8 mouse cellular contexts compared by ENCODE assay signal in genomic region chr9:18473324-18474128, GRCm38 (mm10). TPM values are rescaled to one million over a fixed set of nuclear protein-coding genes. Genes with fewer than 3 reads are reported as not detected.
DNase-seq lines count a peak whose midpoint lies in the region; ATAC-seq and TF ChIP-seq lines count a peak whose summit lies in the region.

No protein-coding gene starts in this region.

- 0 out of 2 replicates have a peak, but pooled peaks have one; percentile 21 for TF ChIP-seq POLR2A in liver, adult 2 months (IDR thresholded peaks at IDR 0.05; ENCODE audit: extremely low read depth, insufficient read depth, low read length)

- peak; percentile 62 for DNase-seq in c-Kit-positive CD71-negative TER-119-negative erythroid progenitor cells, embryonic 14.5 days (ENCODE audit: low read depth)
- peak; percentile 74 for DNase-seq in fibroblast of lung, adult 2 months (ENCODE audit: low read depth)
- DNase-seq in kidney, postnatal 0 days (ENCODE audit: low spot score): peak; percentile 95
- peak; percentile 72 for DNase-seq in liver, adult 2 months (ENCODE audit: extremely low read depth, low read depth, low spot score)
- DNase-seq in spleen, postnatal 36 days (ENCODE audit: low spot score in 2 of 2): peak; percentile 60 to 64

- peak overlapping the region; percentile 70 for H3K4me3 ChIP-seq in heart, embryonic 13.5 days
- peak overlapping the region; percentile 57 for H3K4me3 ChIP-seq in kidney, postnatal 0 days (replicated peaks; ENCODE audit: low read depth, low read length)
- H3K4me3 ChIP-seq in liver, adult 2 months (ENCODE audit: insufficient read depth, low read depth, low read length): peak overlapping the region; percentile 87

- 5% methylated on average over 39 of the region's 39 CpGs for WGBS in heart, embryonic 13.5 days
- WGBS in kidney, postnatal 0 days: 5% methylated on average over 39 of the region's 39 CpGs
- 2% methylated on average over 39 of the region's 39 CpGs for WGBS in liver, adult 2 months

- H3K36me3 ChIP-seq in heart, embryonic 13.5 days: 0 out of 2 replicates have a peak, but pooled peaks cover 7% of the 10 kb centered on the region
- H3K36me3 ChIP-seq in kidney, postnatal 0 days (ENCODE audit: insufficient read depth, low read length): no peaks in the 10 kb centered on the region
- no peaks in the 10 kb centered on the region for H3K36me3 ChIP-seq in liver, adult 2 months (ENCODE audit: control insufficient read depth, insufficient read depth, low read length)

- no peaks in the 10 kb centered on the region for H3K79me2 ChIP-seq in liver, adult 2 months (ENCODE audit: control insufficient read depth, insufficient read depth, low read length)

- no peaks in the 10 kb centered on the region for H3K9me3 ChIP-seq in heart, embryonic 13.5 days
- no peaks in the 10 kb centered on the region for H3K9me3 ChIP-seq in kidney, postnatal 0 days (replicated peaks; ENCODE audit: low read length)

- ATAC-seq in CD4-positive, CD25-positive, alpha-beta regulatory T cell, adult 4 months: peak; percentile 98
- peak; percentile 66 for ATAC-seq in heart, embryonic 13.5 days (ENCODE audit: extremely low read depth, insufficient number of reproducible peaks, low FRiP score, low TSS enrichment)
- peak; percentile 94 for ATAC-seq in kidney, postnatal 0 days (replicated peaks; ENCODE audit: low FRiP score, low read depth)
- ATAC-seq in monocyte, adult 5-6 weeks (replicated peaks; ENCODE audit: insufficient number of reproducible peaks, low FRiP score, low TSS enrichment, poor library complexity, severe bottlenecking): peak; percentile 97

- H3K4me1 ChIP-seq in heart, embryonic 13.5 days: peaks cover 9% of the 10 kb centered on the region
- H3K4me1 ChIP-seq in kidney, postnatal 0 days (replicated peaks; ENCODE audit: insufficient read depth, low read length): no peaks in the 10 kb centered on the region
- H3K4me1 ChIP-seq in liver, adult 2 months (ENCODE audit: control insufficient read depth, insufficient read depth, low read length): no peaks in the 10 kb centered on the region; the same call in 1 of the 2 replicates

- peaks cover 5% of the 10 kb centered on the region; the same call in 1 of the 2 replicates for H3K27me3 ChIP-seq in heart, embryonic 13.5 days (replicated peaks)
- no peaks in the 10 kb centered on the region for H3K27me3 ChIP-seq in kidney, postnatal 0 days (ENCODE audit: insufficient read depth, low read length)
- H3K27me3 ChIP-seq in liver, adult 2 months (ENCODE audit: control insufficient read depth, insufficient read depth, low read length): no peaks in the 10 kb centered on the region; the same call in 1 of the 2 replicates

- peak overlapping the region; percentile 78 for H3K9ac ChIP-seq in heart, embryonic 13.5 days
- H3K9ac ChIP-seq in kidney, postnatal 0 days (ENCODE audit: low read depth, low read length): peak overlapping the region; percentile 49
- peak overlapping the region; percentile 81 for H3K9ac ChIP-seq in liver, adult 2 months (ENCODE audit: low read depth, low read length)

- peak overlapping the region; percentile 87 for H3K27ac ChIP-seq in heart, embryonic 13.5 days (replicated peaks)
- H3K27ac ChIP-seq in kidney, postnatal 0 days: peak overlapping the region; percentile 80
- peak overlapping the region; percentile 43 for H3K27ac ChIP-seq in liver, adult 2 months (replicated peaks; ENCODE audit: insufficient read depth, low read depth, low read length)

- peak overlapping the region; percentile 86 for H3K4me2 ChIP-seq in heart, embryonic 13.5 days
- peak overlapping the region; percentile 63 for H3K4me2 ChIP-seq in kidney, postnatal 0 days (ENCODE audit: low read length)

- peak; percentile 48 for TF ChIP-seq CTCF in kidney, postnatal 0 days (IDR thresholded peaks at IDR 0.05; ENCODE audit: low read depth)
- no peak for TF ChIP-seq CTCF in liver, adult 2 months (IDR thresholded peaks at IDR 0.05; ENCODE audit: low read depth, low read length)

RNA-seq across cellular contexts. Expression of gene Zfp558, which starts 4.5 kb away (rescaled TPM):
- polyA plus RNA-seq in CD4-positive, CD25-positive, alpha-beta regulatory T cell, adult 4 months (2017; shearing (Covaris generic)): 1 to 10 TPM; 2.3 to 2.7 TPM
- polyA plus RNA-seq in heart, embryonic 13.5 days (2015; fragmentation: Nextera tagmentation; extraction: Ambion mirVana): 3.5 and 4.3 TPM in 2 replicates
- 4.9 TPM in 2 replicates for polyA plus RNA-seq in kidney, postnatal 0 days (2015; fragmentation: Nextera tagmentation; extraction: Ambion mirVana)
- 0.74 and 0.92 TPM in 2 replicates for total RNA-seq in liver, adult 2 months (2014; rRNA removed)
- polyA plus RNA-seq in liver, adult 2 months (2012; rRNA removed): 0.04 and 0.10 TPM in 2 replicates
- 0.78 to 2.6 TPM in 2 of 3 replicates, not detected in the other for total RNA-seq in monocyte, adult 5-6 weeks (2017)

RNA-seq across cellular contexts. Expression of gene Mbd3l1, which starts 4.6 kb away (rescaled TPM):
- not detected for polyA plus RNA-seq in CD4-positive, CD25-positive, alpha-beta regulatory T cell, adult 4 months (2017; shearing (Covaris generic))
- polyA plus RNA-seq in heart, embryonic 13.5 days (2015; fragmentation: Nextera tagmentation; extraction: Ambion mirVana): not detected in 2 replicates
- not detected in 2 replicates for polyA plus RNA-seq in kidney, postnatal 0 days (2015; fragmentation: Nextera tagmentation; extraction: Ambion mirVana)
- total RNA-seq in liver, adult 2 months (2014; rRNA removed): not detected in 2 replicates
- not detected in 2 replicates for polyA plus RNA-seq in liver, adult 2 months (2012; rRNA removed)
- not detected in 3 replicates for total RNA-seq in monocyte, adult 5-6 weeks (2017)

RNA-seq across cellular contexts. Expression of gene Mbd3l2, which starts 43.1 kb away (rescaled TPM):
- not detected for polyA plus RNA-seq in CD4-positive, CD25-positive, alpha-beta regulatory T cell, adult 4 months (2017; shearing (Covaris generic))
- polyA plus RNA-seq in heart, embryonic 13.5 days (2015; fragmentation: Nextera tagmentation; extraction: Ambion mirVana): not detected in 2 replicates
- polyA plus RNA-seq in kidney, postnatal 0 days (2015; fragmentation: Nextera tagmentation; extraction: Ambion mirVana): not detected in 2 replicates
- not detected in 2 replicates for total RNA-seq in liver, adult 2 months (2014; rRNA removed)
- polyA plus RNA-seq in liver, adult 2 months (2012; rRNA removed): not detected in 2 replicates
- not detected in 3 replicates for total RNA-seq in monocyte, adult 5-6 weeks (2017)

Comparison
In these comparisons a context has a peak if more than half of its experiments do, and no peak if none do; other contexts are left out.
1. Peak in every context shown above with its lines: DNase-seq, ATAC-seq, H3K4me3 ChIP-seq and H3K27ac ChIP-seq.